Mouse (Mus musculus): Measurements from ENCODE around the gene Hoxb7. TPM values are rescaled to one million over a fixed set of nuclear protein-coding genes. Genes with fewer than 3 reads are reported as not detected.

Hoxb7 gene
- polyA plus RNA-seq, 1 experiment from 2014 or later = not detected

DNA sequence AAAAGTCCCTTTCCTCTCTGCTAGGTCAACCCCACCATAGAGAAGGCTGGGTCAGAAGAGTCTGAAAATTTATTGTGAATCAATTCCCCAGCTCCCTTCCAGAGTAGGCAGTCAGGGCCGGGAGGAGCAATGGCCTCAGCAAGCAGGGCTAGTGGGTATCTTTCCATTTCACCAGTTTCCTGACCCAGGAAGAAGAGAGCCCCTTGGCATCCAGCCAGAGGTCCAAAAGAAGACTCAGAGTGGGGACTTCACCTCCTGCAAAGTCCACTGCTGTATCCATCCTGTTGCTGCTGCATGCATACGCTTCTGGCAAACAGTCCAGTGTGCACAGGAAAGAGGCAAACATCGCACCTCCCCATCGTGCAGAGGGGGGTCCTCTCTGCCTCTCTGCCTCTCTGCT lies 10.5 kb upstream of the Hoxb7 start:
- H3K9ac ChIP-seq (ENCODE audit: low read depth, low read length) = no peak overlapping the region
- no peak overlapping the region for H3K27ac ChIP-seq (ENCODE audit: low read length)
- peaks cover 88% of the 10 kb centered on the region for H3K27me3 ChIP-seq (ENCODE audit: control insufficient read depth, insufficient read depth, low read depth, low read length)
- 14% methylated on average over 4 of the region's 4 CpGs for WGBS
- no peak for ATAC-seq
- H3K4me2 ChIP-seq (ENCODE audit: low read length) = no peak overlapping the region
- H3K4me3 ChIP-seq (ENCODE audit: low read depth, low read length) = no peak overlapping the region
- no peaks in the 10 kb centered on the region for H3K36me3 ChIP-seq (ENCODE audit: control insufficient read depth, insufficient read depth, low read length)
- no peaks in the 10 kb centered on the region; the same call in 1 of the 2 replicates for H3K4me1 ChIP-seq (ENCODE audit: control insufficient read depth, insufficient read depth, low read length)
- H3K9me3 ChIP-seq (replicated peaks; ENCODE audit: control insufficient read depth, low read length, poor library complexity, severe bottlenecking) = no peaks in the 10 kb centered on the region

GRCm38 (mm10) chr11:96277151-96278044 lies 9.0 kb upstream of the Hoxb7 start:
- no peaks in the 10 kb centered on the region for H3K4me1 ChIP-seq (ENCODE audit: control insufficient read depth, insufficient read depth, low read length)
- H3K4me2 ChIP-seq (ENCODE audit: low read length) = no peak overlapping the region
- no peaks in the 10 kb centered on the region for H3K9me3 ChIP-seq (replicated peaks; ENCODE audit: control insufficient read depth, low read length, poor library complexity, severe bottlenecking)
- no peak overlapping the region for H3K4me3 ChIP-seq (ENCODE audit: low read depth, low read length)
- H3K27me3 ChIP-seq (ENCODE audit: control insufficient read depth, insufficient read depth, low read depth, low read length) = peaks cover 82% of the 10 kb centered on the region
- ATAC-seq = no peak
- 2% methylated on average over 35 of the region's 35 CpGs for WGBS
- no peak overlapping the region for H3K9ac ChIP-seq (ENCODE audit: low read depth, low read length)
- H3K36me3 ChIP-seq (ENCODE audit: control insufficient read depth, insufficient read depth, low read length) = no peaks in the 10 kb centered on the region
- H3K27ac ChIP-seq (ENCODE audit: low read length) = no peak overlapping the region

DNA sequence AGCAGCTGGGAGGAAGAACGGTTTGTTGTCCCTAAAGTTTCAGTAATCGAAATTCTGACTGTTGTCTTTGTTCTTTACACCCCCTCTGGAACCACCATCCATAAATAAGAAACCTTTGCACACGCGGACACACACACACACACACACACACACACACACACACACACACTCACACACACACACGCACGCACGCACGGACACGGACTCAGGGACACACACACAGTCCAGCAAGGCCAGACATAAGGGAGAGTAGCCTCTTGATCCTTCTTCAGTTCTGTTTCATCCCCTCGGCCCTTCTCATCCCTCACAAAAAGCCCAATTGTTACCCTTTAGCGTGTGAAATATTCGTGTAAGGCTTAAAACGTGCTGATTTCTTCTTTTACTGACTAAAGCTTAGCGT lies 8.1 kb upstream of the Hoxb7 start:
- no peaks in the 10 kb centered on the region for H3K4me1 ChIP-seq (ENCODE audit: control insufficient read depth, insufficient read depth, low read length)
- WGBS = 20% methylated on average over 13 of the region's 14 CpGs
- H3K9me3 ChIP-seq (replicated peaks; ENCODE audit: control insufficient read depth, low read length, poor library complexity, severe bottlenecking) = no peaks in the 10 kb centered on the region
- no peak overlapping the region for H3K4me3 ChIP-seq (ENCODE audit: low read depth, low read length)
- H3K4me2 ChIP-seq (ENCODE audit: low read length) = no peak overlapping the region
- H3K36me3 ChIP-seq (ENCODE audit: control insufficient read depth, insufficient read depth, low read length) = no peaks in the 10 kb centered on the region
- ATAC-seq = no peak
- H3K27me3 ChIP-seq (ENCODE audit: control insufficient read depth, insufficient read depth, low read depth, low read length) = peaks cover 79% of the 10 kb centered on the region
- no peak overlapping the region for H3K27ac ChIP-seq (ENCODE audit: low read length)
- no peak overlapping the region for H3K9ac ChIP-seq (ENCODE audit: low read depth, low read length)

- WGBS = under 1% methylated on average over 9 of the region's 9 CpGs
- ATAC-seq = no peak
- Histone ChIP-seq H3K36me3 (ENCODE audit: control insufficient read depth, insufficient read depth, low read length) (no peaks in the 10 kb centered on the region), H3K4me3 (ENCODE audit: low read depth, low read length) (no peak overlapping the region), H3K27me3 (ENCODE audit: control insufficient read depth, insufficient read depth, low read depth, low read length) (peaks cover 79% of the 10 kb centered on the region), H3K4me1 (ENCODE audit: control insufficient read depth, insufficient read depth, low read length) (no peaks in the 10 kb centered on the region), H3K27ac (ENCODE audit: low read length) (no peak overlapping the region), H3K4me2 (ENCODE audit: low read length) (no peak overlapping the region), H3K9me3 (replicated peaks; ENCODE audit: control insufficient read depth, low read length, poor library complexity, severe bottlenecking) (no peaks in the 10 kb centered on the region), H3K9ac (ENCODE audit: low read depth, low read length) (no peak overlapping the region)
Observed at GRCm38 (mm10) chr11:96278773-96279172, 7.7 kb upstream of the Hoxb7 start.

DNA sequence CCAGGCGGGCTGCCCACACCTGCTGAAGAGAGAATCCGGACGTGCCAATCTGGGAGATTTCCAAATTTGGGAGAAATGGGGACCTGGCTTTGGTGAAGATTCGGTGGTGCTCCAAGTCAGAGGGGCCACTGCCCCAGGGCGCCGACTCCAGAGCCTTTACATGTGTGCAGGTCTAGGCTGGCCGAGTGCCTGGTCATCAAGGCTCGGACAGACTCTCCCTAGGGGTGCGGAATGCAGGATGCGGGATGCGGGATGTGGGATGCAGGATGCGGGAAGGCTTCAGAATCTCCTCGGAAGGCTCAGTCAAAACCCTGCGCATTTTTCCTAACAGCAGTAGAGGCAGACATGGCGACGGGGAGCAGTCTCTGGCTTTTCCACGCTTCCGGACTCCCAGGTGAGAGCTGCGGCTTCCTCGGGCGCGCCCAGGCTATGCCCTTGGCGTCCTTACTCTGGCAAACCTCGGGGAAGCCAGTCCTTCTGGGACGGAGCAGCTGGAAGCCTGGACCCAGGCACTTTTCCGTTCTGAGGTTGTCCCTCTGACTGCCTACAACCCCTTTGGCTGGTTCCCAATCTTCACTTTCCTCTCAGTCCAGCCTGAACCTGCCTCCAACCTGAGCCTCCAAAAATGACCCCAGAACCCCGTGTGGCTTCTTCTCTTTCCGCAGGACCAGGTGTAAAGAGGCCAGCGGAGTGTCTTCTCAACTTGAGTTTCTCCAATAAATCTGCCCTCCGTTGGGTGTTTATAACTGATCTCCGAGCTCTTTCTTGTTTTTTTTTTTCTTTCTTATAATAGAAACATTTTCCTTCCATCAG lies 6.8 kb upstream of the Hoxb7 start:
- no peak for ATAC-seq
- H3K4me3 ChIP-seq (ENCODE audit: low read depth, low read length) = no peak overlapping the region
- no peaks in the 10 kb centered on the region for H3K36me3 ChIP-seq (ENCODE audit: control insufficient read depth, insufficient read depth, low read length)
- H3K9ac ChIP-seq (ENCODE audit: low read depth, low read length) = no peak overlapping the region
- peaks cover 78% of the 10 kb centered on the region for H3K27me3 ChIP-seq (ENCODE audit: control insufficient read depth, insufficient read depth, low read depth, low read length)
- 4% methylated on average over 31 of the region's 31 CpGs for WGBS
- no peaks in the 10 kb centered on the region for H3K9me3 ChIP-seq (replicated peaks; ENCODE audit: control insufficient read depth, low read length, poor library complexity, severe bottlenecking)
- H3K4me2 ChIP-seq (ENCODE audit: low read length) = no peak overlapping the region
- peaks cover 4% of the 10 kb centered on the region; the same call in 1 of the 2 replicates for H3K4me1 ChIP-seq (ENCODE audit: control insufficient read depth, insufficient read depth, low read length)
- H3K27ac ChIP-seq (ENCODE audit: low read length) = no peak overlapping the region

DNA sequence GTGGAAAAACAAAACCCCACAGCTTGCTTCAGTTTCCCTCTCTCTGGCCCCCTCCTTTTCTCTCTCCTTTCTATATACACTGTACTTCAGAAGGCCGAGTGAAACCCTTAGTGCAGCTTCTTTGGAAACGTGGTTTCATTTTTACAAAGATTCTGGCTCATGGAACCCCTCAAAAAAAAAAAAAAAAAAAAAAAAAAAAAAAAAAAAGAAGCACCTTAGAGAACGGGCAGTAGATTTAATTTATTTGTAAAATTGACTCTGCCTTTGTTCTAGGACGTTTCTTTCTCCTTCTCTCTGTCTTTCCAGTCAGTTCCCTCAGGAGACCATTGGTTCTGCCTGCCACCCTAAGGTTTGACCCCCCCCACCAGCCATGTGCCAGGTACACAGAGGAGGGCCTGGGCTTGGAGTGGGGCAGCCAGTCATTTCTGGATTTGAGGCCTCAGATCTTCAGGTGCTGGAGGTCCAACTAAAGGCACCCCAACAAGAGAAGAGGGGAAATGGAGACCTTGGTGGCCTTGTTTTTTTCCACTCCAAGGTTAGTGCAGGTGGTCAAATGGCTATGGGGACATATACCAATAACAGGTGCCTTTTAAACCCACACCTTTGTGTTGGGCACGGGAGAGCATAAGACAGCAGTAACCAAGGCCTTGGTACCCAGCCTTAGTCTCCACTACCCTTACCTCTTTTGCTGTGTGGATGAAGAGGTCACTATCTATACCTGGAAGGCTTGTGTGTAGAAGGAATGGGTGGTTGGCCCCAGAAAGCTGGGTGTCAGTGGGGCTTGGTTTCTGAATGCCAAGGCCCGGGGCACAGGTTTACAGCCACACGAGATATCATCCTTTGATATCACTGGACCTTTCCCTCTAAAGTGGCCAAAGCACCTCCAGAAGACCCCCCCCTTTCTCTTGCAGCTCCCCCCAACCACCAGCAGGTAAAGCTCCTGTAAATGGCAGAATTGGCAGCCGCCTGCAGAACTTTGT lies 5.7 kb upstream of the Hoxb7 start:
- 5% methylated on average over 8 of the region's 8 CpGs for WGBS
- no peak overlapping the region for H3K4me3 ChIP-seq (ENCODE audit: low read depth, low read length)

GRCm38 (mm10) chr11:96281396-96281795 lies 5.0 kb upstream of the Hoxb7 start:
- H3K9ac ChIP-seq (ENCODE audit: low read depth, low read length) = no peak overlapping the region
- 5% methylated on average over 18 of the region's 18 CpGs for WGBS

More for the DNA sequence above, 5.7 kb upstream of the Hoxb7 start:
- Histone ChIP-seq H3K9ac (ENCODE audit: low read depth, low read length) (no peak overlapping the region), H3K27me3 (ENCODE audit: control insufficient read depth, insufficient read depth, low read depth, low read length) (peaks cover 75% of the 10 kb centered on the region), H3K9me3 (replicated peaks; ENCODE audit: control insufficient read depth, low read length, poor library complexity, severe bottlenecking) (no peaks in the 10 kb centered on the region), H3K4me2 (ENCODE audit: low read length) (no peak overlapping the region), H3K27ac (ENCODE audit: low read length) (no peak overlapping the region), H3K4me1 (ENCODE audit: control insufficient read depth, insufficient read depth, low read length) (peaks cover 4% of the 10 kb centered on the region; the same call in 1 of the 2 replicates), H3K36me3 (ENCODE audit: control insufficient read depth, insufficient read depth, low read length) (no peaks in the 10 kb centered on the region)
- ATAC-seq = no peak

GRCm38 (mm10) chr11:96281855-96282570 lies 4.4 kb upstream of the Hoxb7 start, which contains the start of gene Hoxb8:
Gene Hoxb8 (plus strand): TSS chr11:96281905.
- Histone ChIP-seq H3K36me3 (ENCODE audit: control insufficient read depth, insufficient read depth, low read length) (no peaks in the 10 kb centered on the region), H3K27me3 (ENCODE audit: control insufficient read depth, insufficient read depth, low read depth, low read length) (peaks cover 75% of the 10 kb centered on the region), H3K4me3 (ENCODE audit: low read depth, low read length) (no peak within 1 kb of the TSS), H3K9me3 (replicated peaks; ENCODE audit: control insufficient read depth, low read length, poor library complexity, severe bottlenecking) (no peaks in the 10 kb centered on the region), H3K4me1 (ENCODE audit: control insufficient read depth, insufficient read depth, low read length) (peaks cover 4% of the 10 kb centered on the region; the same call in 1 of the 2 replicates), H3K4me2 (ENCODE audit: low read length) (no peak within 1 kb of the TSS), H3K27ac (ENCODE audit: low read length) (no peak within 1 kb of the TSS), H3K9ac (ENCODE audit: low read depth, low read length) (no peak within 1 kb of the TSS)
- no peak for ATAC-seq
- WGBS = 2% methylated on average over 27 of the region's 27 CpGs

More at GRCm38 (mm10) chr11:96281396-96281795, 5.0 kb upstream of the Hoxb7 start:
- Histone ChIP-seq H3K4me3 (ENCODE audit: low read depth, low read length) (no peak overlapping the region), H3K4me1 (ENCODE audit: control insufficient read depth, insufficient read depth, low read length) (peaks cover 4% of the 10 kb centered on the region; the same call in 1 of the 2 replicates), H3K4me2 (ENCODE audit: low read length) (no peak overlapping the region), H3K36me3 (ENCODE audit: control insufficient read depth, insufficient read depth, low read length) (no peaks in the 10 kb centered on the region), H3K27me3 (ENCODE audit: control insufficient read depth, insufficient read depth, low read depth, low read length) (peaks cover 75% of the 10 kb centered on the region), H3K27ac (ENCODE audit: low read length) (no peak overlapping the region), H3K9me3 (replicated peaks; ENCODE audit: control insufficient read depth, low read length, poor library complexity, severe bottlenecking) (no peaks in the 10 kb centered on the region)
- no peak for ATAC-seq
